Mouse (Mus musculus) ES-Bruce4 (cell line): Measurements from ENCODE around the gene A230050P20Rik. TPM values are rescaled to one million over a fixed set of nuclear protein-coding genes. Genes with fewer than 3 reads are reported as not detected.

Experiments used
- H3K27ac ChIP-seq: 2 replicates; pipeline ENCODE4 v1.5.1; 2012; ENCODE audit warnings: low read length, inconsistent platforms; ENCODE audit not compliant: insufficient read depth
- H3K27me3 ChIP-seq: 2 replicates; pipeline ENCODE4 v1.6.1; 2012; ENCODE audit warnings: mild to moderate bottlenecking, low read length, inconsistent platforms; ENCODE audit not compliant: control insufficient read depth, poor library complexity, insufficient read depth, severe bottlenecking
- H3K36me3 ChIP-seq: 2 replicates; pipeline ENCODE4 v1.6.1; 2012; ENCODE audit warnings: inconsistent platforms, mild to moderate bottlenecking, low read length, moderate library complexity; ENCODE audit not compliant: control insufficient read depth, poor library complexity, insufficient read depth, severe bottlenecking
- H3K4me1 ChIP-seq: one replicate; pipeline ENCODE4 v1.8.1; 2011; ENCODE audit warnings: low read length; ENCODE audit not compliant: control insufficient read depth, insufficient read depth
- H3K4me3 ChIP-seq: 2 replicates; pipeline ENCODE4 v1.5.1; 2011; ENCODE audit warnings: low read depth, mild to moderate bottlenecking, low read length
- H3K9ac ChIP-seq: 2 replicates; pipeline ENCODE4 v1.6.1; 2012; ENCODE audit warnings: low read depth, mild to moderate bottlenecking, inconsistent platforms; ENCODE audit not compliant: poor library complexity, severe bottlenecking
- H3K9me3 ChIP-seq: replicated peaks from 2 replicates; pipeline ENCODE4 v1.6.1; 2012; ENCODE audit warnings: mild to moderate bottlenecking, low read length, inconsistent platforms; ENCODE audit not compliant: control insufficient read depth, poor library complexity, insufficient read depth, severe bottlenecking
- CTCF ChIP-seq: IDR thresholded peaks from one replicate; pipeline ENCODE4 v1.8.1; 2011; ENCODE audit warnings: low read depth, low read length
- EP300 ChIP-seq: IDR thresholded peaks from 2 replicates; pipeline ENCODE4 v1.6.1; 2011; ENCODE audit warnings: low read depth, low read length; ENCODE audit not compliant: insufficient read depth
- POLR2A ChIP-seq: IDR thresholded peaks from one replicate; pipeline ENCODE4 v1.8.1; 2011; ENCODE audit warnings: low read length; ENCODE audit not compliant: insufficient read depth
- polyA plus RNA-seq: library from polyadenylated mRNA; stranded (reverse); fragments of >200 nt; gene quantifications from 2 replicates; pipeline ENCODE4 v1.2.4, GENCODE M21; 2011; ENCODE audit warnings: low read depth; ENCODE audit not compliant: missing spikeins, insufficient read depth, insufficient read length

A230050P20Rik gene
- polyA plus RNA-seq, 1 experiment, result 20.5 TPM

GRCm38 (mm10) chr9:20895382-20895781 lies 26.9 kb downstream of the A230050P20Rik start:
- Histone ChIP-seq H3K4me3 (no peak overlapping the region), H3K9me3 (no peaks in the 10 kb centered on the region)

GRCm38 (mm10) chr9:20897736-20898510 lies 29.5 kb downstream of the A230050P20Rik start:
- Histone ChIP-seq H3K4me3 (peak overlapping the region; percentile 98), H3K36me3 (peaks cover 27% of the 10 kb centered on the region), H3K27me3 (no peaks in the 10 kb centered on the region), H3K27ac (no peak overlapping the region), H3K9me3 (no peaks in the 10 kb centered on the region), H3K4me1 (no peaks in the 10 kb centered on the region), H3K9ac (peak overlapping the region; percentile 95)
- TF ChIP-seq CTCF (no peak), POLR2A (no peak), EP300 (no peak)

More at GRCm38 (mm10) chr9:20895382-20895781, 26.9 kb downstream of the A230050P20Rik start:
- TF ChIP-seq EP300 (no peak), POLR2A (no peak), CTCF (no peak)
- Histone ChIP-seq H3K27me3 (no peaks in the 10 kb centered on the region), H3K36me3 (peaks cover 51% of the 10 kb centered on the region), H3K9ac (no peak overlapping the region), H3K27ac (no peak overlapping the region), H3K4me1 (no peaks in the 10 kb centered on the region)

GRCm38 (mm10) chr9:20898511-20899073 lies 30.1 kb downstream of the A230050P20Rik start, which contains the start of gene Eif3g:
TSS of gene Eif3g (minus strand) at chr9:20898623.
- no peaks in the 10 kb centered on the region for H3K27me3 ChIP-seq
- H3K27ac ChIP-seq, result no peak within 1 kb of the TSS
- peak within 1 kb of the TSS; percentile 98 for H3K4me3 ChIP-seq
- no peaks in the 10 kb centered on the region for H3K9me3 ChIP-seq
- no peaks in the 10 kb centered on the region for H3K4me1 ChIP-seq
- TF ChIP-seq CTCF (peak; percentile 84), POLR2A (no peak), EP300 (0 out of 2 replicates have a peak, but pooled peaks have one; percentile 18)
- H3K36me3 ChIP-seq, result peaks cover 27% of the 10 kb centered on the region
- H3K9ac ChIP-seq, result peak within 1 kb of the TSS; percentile 95

GRCm38 (mm10) chr9:20901466-20902173 lies 33.2 kb downstream of the A230050P20Rik start:
- Histone ChIP-seq H3K9ac (no peak overlapping the region), H3K4me1 (no peaks in the 10 kb centered on the region), H3K36me3 (peaks cover 7% of the 10 kb centered on the region), H3K9me3 (no peaks in the 10 kb centered on the region), H3K27me3 (no peaks in the 10 kb centered on the region), H3K4me3 (no peak overlapping the region), H3K27ac (no peak overlapping the region)
- TF ChIP-seq CTCF (peak; percentile 35), EP300 (no peak)

- no peaks in the 10 kb centered on the region for H3K4me1 ChIP-seq
- H3K4me3 ChIP-seq, result no peak overlapping the region
- H3K9ac ChIP-seq, result no peak overlapping the region
- H3K9me3 ChIP-seq, result no peaks in the 10 kb centered on the region
- H3K36me3 ChIP-seq, result peaks cover 11% of the 10 kb centered on the region
- no peaks in the 10 kb centered on the region for H3K27me3 ChIP-seq
- no peak overlapping the region for H3K27ac ChIP-seq
- TF ChIP-seq EP300 (no peak), CTCF (no peak), POLR2A (no peak)
Measured at GRCm38 (mm10) chr9:20902174-20902491, 33.7 kb downstream of the A230050P20Rik start.

GRCm38 (mm10) chr9:20909948-20910347 lies 41.5 kb downstream of the A230050P20Rik start:
- peaks cover 80% of the 10 kb centered on the region for H3K36me3 ChIP-seq
- H3K27me3 ChIP-seq, result no peaks in the 10 kb centered on the region
- no peak overlapping the region for H3K9ac ChIP-seq
- no peak overlapping the region for H3K4me3 ChIP-seq
- TF ChIP-seq CTCF (no peak), EP300 (no peak), POLR2A (no peak)
- H3K9me3 ChIP-seq, result no peaks in the 10 kb centered on the region
- no peak overlapping the region for H3K27ac ChIP-seq
- no peaks in the 10 kb centered on the region for H3K4me1 ChIP-seq
